Mouse (Mus musculus): Measurements from ENCODE around the gene Olfr68.
A peak's percentile ranks its signal among the peaks of the same experiment; 100 is the strongest.
"Not testable (repeated sequence)": the region's sequence is repeated elsewhere in the genome, so short reads cannot be mapped to it uniquely, and the experiment has no call there.

Gene Olfr68

DNA sequence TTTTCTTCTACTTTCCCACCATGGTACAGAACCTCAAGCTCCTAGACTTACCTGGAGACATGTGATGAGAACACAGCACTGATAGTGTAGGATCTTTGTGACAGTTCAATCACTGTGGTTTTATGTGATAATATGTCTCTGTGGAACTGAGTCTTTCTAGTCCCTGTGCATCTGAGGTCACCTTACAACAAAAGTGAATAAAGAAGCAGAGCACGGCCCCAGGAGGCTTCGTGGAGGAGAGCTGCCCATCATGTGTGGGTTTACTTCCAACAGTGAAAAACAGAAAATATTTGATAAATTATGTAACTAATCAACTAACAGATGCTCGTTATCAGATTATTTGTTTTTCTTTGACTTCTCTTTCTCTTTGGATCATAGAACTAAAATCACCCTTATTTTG is at the start of gene Olfr68:
Gene Olfr68 (minus strand): TSS at position 101 of the 400 bp plus-strand sequence.
- DNase-seq = no peak

DNA sequence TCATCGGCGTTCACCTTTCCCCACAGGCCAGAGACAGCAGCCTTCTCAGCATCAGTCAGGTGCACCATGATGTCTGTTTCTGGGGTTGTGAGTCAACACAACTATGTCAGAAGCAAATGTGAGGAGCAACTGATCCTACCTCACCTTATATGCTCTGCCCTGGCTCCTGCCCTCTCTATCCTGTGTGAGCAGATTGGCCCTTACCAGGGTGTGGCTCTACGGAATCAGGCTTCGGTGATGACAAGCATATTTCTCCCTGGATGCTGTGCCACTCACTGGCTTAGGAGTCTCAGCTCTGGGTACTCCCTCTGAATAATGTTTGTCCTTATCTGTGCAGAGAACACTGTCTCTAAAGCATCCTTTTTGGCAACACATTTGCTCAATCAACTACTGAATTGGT is 48.3 kb upstream of the Olfr68 start, which contains the start of gene Hbb-bs:
Gene Hbb-bs (minus strand): TSS at position 289 of the 400 bp plus-strand sequence.
- no peak for DNase-seq

DNA sequence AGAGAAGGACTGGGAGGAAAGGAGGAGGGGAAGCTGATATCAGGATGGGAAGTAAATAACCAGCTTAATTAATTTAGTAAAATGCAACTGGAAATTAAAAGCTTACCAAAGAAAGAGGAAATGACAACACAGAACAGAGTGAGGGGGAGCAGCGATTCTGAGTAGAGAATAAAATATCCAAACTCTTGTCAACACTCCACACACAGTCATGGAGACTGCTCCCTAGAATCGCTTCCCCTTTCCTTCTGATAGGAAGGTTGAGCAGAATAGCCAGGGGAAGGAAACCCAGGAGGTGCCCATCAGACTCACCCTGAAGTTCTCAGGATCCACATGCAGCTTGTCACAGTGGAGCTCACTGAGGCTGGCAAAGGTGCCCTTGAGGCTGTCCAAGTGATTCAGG is 47.6 kb upstream of the Olfr68 start:
- not testable (repeated sequence) for DNase-seq

DNA sequence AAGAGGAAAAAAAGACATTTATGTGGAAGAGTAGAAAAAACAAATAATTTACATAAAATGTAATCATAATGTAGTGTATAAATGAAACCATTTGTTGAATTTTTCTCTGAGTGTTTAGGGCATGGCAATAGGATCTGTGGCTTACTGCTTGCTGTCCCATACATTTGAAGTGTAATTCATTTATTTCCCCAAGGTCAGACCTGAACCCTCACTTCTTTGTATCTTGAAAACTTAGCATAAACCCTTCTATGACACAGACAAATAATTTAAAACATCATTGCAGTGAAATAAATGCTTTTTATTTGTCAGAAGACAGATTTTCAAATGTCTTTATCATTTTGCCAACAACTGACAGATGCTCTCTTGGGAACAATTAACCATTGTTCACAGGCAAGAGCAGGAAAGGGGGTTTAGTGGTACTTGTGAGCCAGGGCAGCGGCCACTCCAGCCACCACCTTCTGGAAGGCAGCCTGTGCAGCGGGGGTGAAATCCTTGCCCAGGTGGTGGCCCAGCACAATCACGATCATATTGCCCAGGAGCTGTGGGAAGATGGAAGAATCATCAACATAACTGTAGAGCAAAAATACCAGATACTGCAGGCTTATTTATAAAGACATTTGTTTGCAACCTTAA is 46.9 kb upstream of the Olfr68 start:
- no peak for DNase-seq

DNA sequence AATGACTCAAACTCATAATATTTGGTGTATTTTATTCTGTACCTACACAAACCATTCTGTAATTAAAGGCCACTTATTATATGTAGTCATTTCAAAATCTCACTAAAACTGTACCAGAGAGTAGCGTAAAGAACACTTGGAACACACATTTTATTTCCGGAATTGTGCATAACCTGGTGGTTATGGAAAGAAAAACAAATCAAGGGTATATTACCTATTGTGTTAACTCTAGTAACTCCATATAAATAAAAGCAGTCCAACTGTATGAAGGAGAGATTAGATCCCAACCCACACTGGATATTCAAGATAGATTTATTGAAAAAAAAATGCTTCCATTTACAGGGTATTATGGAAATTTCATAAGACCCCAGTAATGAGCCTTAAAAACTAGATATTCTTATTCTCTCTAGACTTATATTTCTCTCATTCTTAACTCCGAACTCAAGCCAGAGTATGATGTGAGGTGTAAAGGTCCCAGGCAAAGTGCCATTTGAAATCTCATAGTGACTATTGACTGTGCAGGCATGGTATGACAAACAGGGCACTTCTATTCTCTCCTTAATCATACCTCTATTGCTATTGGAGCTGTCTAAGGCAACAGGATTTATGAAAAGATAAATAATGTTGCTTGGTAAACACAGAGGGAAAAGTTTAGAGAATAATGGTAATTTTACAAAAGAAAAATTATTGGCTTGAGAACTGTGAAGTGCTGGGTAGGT is 46.2 kb upstream of the Olfr68 start:
- DNase-seq = no peak

DNA sequence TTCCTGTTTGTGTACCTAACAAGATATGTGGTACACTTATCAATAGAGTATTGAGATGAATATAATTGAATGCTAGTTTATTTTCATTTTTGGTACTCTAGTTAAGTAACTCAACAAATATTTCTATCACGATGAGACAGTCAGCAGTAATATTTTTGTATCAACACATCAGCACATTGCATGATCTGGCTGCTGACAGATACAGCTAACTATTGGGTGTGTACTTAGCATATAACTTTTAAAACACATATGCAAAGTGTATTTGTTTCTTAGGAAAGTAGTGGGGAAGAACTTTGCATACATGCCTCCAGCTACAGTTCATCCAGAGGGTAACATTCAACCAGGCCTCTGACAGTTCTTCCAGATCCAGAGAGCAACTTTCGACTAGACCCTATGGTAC is 45.1 kb upstream of the Olfr68 start:
- DNase-seq = no peak

DNA sequence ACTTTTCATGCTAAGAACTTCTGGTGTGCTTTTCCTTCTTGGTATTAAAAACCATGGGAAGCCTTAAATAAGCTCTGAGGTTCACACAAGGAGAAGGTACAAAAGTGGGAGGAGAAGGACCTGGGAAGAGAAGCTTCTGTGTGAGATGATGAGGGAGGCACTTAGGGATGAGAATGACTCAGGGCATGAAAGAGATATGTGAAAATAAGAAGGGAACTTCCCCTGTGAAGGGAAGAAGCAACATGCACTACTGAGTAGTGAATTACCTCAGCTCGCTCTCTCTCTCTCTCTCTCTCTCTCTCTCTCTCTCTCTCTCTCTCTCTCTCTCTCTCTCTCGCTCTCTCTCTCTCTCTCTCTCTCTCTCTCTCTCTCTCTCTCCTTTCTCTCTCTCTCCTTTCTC is 35.6 kb upstream of the Olfr68 start:
- DNase-seq = not testable (repeated sequence)

DNA sequence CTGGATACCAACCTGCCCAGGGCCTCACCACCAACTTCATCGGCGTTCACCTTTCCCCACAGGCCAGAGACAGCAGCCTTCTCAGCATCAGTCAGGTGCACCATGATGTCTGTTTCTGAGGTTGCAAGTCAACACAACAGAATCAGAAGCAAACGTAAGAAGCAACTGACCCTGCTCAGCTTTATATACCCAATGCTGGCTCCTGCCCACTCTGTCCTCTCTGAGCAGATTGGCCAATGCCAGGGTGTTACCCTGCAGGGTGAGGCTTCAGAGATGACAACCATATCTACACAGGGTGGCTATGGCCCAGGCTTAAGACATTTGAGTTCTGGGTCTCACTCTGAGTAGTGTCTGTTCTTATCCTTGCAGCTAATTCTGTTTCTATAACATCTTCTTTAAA is 34.3 kb upstream of the Olfr68 start, which contains the start of gene Hbb-bt:
Gene Hbb-bt (minus strand): TSS at position 231 of the 400 bp plus-strand sequence.
- no peak for DNase-seq

DNA sequence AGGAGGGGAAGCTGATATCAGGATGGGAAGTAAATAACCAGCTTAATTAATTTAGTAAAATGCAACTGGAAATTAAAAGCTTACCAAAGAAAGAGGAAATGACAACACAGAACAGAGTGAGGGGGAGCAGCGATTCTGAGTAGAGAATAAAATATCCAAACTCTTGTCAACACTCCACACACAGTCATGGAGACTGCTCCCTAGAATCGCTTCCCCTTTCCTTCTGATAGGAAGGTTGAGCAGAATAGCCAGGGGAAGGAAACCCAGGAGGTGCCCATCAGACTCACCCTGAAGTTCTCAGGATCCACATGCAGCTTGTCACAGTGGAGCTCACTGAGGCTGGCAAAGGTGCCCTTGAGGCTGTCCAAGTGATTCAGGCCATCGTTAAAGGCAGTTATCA is 33.7 kb upstream of the Olfr68 start:
- not testable (repeated sequence) for DNase-seq

DNA sequence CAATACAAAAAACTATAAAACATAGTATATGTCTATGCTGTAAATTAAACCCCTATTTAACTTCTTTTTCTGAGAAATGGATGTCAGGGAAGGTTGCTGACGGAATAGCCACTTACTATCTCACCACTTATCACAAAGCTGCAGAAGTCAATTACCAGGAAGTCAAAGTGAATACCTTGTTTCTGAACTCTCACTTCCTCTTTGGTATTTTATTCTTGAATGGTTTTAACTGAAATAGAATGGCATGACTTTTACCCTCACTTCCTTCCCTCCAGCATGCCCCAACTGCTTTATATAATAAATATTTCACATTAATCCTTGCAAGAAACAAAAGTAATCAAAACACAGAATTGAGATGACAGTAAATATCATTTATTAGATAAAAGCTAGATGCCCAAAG is 32.7 kb upstream of the Olfr68 start:
- DNase-seq = no peak

DNA sequence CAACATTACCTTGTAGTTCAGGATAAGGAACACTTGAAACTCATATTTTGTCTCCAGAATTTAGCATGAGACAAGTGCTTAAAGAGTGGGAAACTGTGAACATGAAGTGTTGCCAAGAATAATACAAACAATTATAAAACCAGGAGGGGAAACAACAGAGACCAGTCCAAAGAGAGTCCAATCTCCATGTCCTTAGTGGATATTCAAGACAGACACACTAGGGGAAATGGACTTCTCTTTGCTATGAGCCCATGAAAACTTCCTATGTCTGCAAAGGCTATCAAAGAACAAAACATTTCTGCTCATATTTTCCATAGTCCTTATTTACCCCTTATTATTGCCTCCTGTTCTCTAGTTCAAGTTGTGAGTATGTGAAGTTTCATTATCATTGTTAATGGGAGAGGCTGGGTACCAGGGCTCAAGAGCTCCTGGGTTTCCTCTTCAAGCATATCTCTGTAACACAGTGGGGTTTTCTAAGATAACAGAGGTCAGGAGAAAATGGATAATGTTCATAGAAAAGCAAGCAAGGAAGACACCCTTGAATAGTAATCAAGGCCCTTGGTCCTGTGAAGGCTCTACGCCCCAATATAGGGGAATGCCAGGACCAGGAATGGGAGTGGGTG is 31.8 kb upstream of the Olfr68 start:
- no peak for DNase-seq

DNA sequence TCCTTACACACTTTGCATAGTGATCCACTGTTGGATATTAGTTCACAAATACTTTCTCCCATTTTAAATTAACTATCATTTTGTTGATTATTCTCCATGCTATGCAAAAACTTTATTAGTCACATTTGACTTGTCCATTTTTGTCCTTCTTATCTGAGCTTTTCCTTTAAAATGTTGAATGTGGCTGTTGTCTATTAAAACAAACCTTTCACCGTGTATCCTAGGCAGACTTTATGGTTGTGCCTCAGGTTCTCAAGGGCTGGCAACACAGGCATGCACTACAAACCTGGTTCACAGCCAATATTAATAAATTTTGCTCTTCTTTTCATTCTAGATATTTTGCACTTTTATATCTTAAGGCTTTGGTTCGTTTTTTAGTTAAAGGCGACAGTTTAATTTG is 31.2 kb upstream of the Olfr68 start:
- no peak for DNase-seq

DNA sequence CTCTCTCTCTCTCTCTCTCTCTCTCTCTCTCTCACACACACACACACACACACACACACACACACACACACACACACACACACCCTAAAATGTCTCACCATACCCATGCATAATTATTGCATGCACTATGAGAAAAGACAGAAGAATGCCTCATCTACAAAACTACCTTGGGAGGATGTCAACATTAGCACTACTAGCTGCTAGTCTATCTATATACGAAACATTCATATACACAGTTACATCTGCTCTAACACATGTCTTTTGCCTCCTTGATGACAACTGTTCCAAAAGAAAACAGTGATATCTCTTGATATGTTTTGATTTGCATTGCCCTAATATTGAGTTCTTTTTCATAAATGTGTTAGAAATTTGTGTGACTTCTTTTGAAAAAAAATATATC is 30.8 kb upstream of the Olfr68 start:
- DNase-seq = no peak

DNA sequence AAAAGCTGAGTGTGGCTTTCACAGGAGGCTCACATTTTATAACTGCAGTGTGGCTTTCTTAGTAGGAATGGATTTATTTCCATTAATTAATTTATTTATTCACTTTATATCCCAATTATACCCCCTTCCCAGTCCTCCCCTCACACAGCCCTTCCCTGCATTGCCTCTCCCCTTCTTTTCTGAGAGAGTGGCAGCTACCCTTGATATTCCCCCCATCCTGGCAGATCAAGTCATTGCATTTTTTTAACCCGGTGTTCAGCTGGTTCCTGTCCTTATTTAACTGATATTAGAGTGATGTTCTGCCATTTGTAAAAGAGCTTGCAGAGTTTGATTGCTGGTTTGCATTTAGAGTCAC is 30.3 kb upstream of the Olfr68 start:
- DNase-seq = no peak

DNA sequence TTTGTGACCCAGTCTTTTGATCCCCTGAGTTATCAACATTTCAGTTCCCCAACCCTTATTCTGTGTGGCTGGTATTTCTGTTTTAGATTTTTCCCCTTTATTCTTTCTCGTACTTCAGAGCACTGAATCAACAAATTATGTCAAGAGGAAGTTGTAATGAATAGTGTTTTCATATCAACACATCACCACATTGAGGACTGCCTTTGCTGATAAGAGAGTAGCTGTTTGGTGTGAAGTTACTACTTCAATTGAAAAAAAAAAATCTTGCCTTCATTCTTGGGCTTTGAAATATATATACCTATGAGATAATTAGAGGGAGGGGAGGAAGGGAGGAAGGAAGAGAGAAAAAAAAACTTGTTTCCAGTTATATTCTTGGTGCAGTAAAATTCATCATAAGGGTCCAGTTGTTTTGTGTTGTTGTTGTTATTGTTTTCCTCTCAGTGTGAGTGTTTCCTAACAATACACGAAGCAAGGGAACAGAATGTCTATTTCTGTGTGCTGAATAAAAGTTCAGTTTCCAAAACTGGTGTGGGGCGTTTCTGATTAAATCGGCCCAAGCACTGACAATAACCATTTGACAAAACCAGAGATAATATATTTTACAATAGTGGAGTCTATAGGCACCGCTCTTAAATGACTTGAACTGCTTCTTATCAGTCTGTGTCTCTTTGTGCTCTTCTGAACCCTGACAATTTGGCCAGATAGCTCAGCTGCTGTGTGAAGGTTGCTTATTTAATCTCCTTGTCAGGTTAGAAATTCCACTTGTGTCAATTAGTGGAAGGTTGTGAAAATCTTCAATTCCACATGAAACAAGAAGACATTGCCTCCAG is 29.7 kb upstream of the Olfr68 start:
- DNase-seq = no peak

DNA sequence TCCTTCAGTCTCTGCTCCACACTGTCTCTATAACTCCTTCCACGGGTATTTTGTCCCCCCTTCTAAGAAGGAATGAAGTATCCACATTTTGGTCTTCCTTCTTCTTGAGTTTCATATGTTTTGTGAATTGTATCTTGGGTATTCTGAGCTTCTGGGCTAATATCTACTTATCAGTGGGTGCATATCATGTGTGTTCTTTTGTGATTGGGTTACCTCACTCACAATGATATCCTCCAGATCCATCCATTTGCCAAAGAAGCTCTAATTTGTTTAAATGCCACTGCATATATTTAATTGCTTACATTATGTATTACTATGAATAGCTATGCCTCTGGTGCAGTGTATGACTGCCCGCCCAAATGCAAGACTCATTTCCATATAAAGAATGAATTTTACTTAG is 28.6 kb upstream of the Olfr68 start:
- DNase-seq = not testable (repeated sequence)

DNA sequence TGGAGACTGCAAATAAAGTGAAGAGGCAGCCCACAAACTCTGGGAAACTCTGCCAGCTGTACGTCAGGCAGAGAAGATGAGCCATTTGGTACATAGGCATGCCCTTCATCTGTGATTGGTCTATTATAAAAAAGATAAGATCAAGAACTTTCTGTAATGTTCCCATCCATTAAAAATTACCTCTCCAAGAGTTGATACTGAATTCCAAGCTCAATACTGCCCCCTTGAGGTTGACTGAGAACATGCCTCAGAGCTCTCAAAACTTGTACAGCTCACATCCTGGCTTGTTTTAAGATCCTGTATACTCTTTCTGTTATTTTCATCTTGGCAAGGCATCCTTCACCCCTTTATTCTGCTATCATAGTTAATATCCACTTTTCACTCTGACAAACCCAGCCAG is 27.4 kb upstream of the Olfr68 start:
- DNase-seq = peak in 1 of 2 experiments; percentile 2

DNA sequence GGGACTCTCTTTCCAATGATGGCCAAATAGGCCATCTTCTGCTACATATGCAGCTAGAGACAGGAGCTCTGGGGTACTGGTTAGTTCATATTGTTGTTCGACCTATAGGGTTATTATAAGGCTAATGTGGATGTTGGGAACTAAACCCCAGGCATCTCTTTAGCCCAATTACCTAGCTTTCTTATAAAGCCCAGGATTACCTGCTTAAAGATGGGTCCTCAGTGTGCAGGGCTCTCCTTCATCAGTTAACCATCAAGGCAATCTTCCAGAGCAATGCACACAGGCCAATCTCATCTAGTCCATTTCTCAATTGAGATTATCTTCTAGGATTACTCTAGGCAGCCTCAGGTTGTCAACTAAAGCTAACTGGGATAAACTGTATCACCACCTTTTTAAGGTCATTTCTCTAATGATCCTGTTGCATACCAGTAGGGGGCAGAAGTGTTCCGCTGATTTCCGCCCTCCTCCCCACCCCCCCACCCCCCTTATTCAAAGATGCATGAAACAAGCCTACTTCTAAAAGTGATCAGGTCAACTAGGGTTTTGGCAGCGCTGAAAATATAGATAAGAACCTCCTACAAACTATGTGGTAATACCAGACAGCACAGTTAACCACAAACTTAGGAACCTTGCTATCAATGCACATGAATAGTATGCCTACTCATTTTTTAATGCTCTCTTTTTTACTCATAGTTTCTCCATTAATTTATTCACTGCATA is 13.3 kb upstream of the Olfr68 start:
- DNase-seq = no peak

DNA sequence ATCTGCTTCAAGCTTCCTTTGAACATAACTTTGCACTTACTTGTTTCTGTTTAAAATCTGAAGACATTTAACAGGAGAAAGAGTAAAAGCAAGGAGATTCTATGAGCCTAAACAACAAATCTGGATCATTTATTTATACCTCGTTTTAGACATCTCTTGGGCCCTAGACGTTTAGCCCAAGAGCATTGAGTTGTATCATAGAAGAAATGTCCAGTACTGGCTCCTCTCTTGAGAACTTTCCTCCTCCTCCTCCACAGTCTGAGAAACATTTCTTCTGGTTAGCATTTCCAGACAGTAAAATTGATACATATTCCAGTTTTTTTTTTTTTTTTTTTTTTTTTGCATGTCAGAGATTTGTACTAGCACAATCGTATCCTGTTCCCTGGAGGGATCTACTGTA is 12.2 kb upstream of the Olfr68 start, which contains the start of gene Olfr67:
Gene Olfr67 (minus strand): TSS at position 101 of the 400 bp plus-strand sequence.
- DNase-seq = no peak

DNA sequence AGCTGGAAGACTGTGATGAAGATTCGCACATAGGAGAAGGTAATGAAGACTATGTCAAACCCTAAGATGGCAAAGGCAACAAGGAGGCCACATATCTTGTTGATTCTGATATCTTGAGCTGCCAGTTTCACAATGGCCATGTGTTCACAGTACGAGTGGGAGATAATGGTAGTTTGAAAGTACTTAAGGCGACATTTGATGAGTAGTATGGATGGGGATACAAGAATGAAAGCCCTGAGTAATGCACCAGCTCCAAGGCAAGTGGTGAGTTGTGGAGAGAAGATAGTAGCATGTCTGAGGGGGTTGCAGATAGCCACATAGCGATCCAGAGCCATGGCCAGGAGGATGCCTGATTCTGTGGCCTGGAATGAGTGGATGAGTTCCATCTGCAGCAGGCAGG is 1.8 kb downstream of the Olfr68 start:
- not testable (repeated sequence) for DNase-seq

DNA sequence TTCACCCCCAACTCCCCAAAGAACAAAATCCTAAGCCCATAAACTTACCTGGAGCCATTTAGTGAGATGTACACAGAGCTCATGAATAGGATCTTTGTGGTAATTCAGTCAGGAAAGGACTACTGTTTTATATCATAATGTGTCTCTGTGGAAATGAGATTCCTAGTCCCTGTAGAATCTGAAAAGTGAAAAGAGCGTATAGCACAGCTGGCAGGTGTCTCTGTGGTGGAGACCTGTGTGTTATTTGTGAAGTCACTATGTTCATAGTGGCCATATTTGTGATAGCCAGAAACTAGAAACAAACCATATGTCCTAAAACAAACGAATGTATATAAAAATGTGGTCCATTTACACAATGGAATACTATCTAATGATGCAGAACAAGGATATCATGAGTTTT is 8.0 kb downstream of the Olfr68 start, which contains the start of gene Olfr69:
Gene Olfr69 (minus strand): TSS at position 101 of the 400 bp plus-strand sequence.
- DNase-seq = no peak

DNA sequence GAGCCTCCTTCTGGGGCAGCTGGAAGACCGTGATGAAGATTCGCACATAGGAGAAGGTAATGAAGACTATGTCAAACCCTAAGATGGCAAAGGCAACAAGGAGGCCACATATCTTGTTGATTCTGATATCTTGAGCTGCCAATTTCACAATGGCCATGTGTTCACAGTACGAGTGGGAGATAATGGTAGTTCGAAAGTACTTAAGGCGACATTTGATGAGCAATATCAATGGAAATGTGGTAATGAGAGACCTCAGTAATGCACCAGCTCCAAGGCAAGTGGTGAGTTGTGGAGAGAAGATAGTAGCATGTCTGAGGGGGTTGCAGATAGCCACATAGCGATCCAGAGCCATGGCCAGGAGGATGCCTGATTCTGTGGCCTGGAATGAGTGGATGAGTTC is 11.8 kb downstream of the Olfr68 start:
- DNase-seq = not testable (repeated sequence)
